Comparison of ENCODE assay signal across 9 mouse cellular contexts in the genomic region with DNA sequence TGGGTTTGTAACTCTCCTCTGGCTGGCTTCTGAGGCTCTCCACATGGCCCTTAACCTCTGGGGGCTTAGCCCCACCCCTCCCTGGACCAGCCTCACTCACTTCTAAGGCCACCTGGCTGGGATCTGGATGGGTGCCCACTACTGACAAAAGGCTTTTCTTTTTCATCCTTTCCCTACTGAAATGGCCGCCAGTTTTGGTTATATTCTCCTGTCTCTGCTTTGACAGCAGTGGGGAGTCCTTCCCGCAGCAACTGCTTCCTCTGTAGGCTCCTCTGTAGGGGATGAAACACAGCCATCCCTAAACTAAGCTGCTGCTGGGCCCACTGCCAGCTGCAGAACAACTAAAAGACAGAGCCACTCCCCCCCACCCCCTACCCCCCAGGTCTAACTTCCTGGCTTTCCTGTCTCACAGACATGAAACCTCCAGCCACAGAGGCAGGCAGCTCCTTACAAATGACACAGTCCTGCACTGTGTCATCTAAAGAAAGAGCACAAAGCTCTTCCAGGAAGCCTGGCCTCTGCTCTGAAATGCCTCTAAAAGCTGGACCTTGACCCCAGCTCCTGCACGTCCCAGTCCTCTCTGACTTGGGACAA. TPM values are rescaled to one million over a fixed set of nuclear protein-coding genes. Genes with fewer than 3 reads are reported as not detected.
A peak's percentile ranks its signal among the peaks of the same experiment; 100 is the strongest.
DNase-seq lines count a peak whose midpoint lies in the region; ATAC-seq lines count a peak whose summit lies in the region.
"Had no signal": no experiment of that assay in that cellular context is flagged by ENCODE, and none has a peak within 500 bp of the region (broad histone marks: within the 10 kb centered on the region; RNA-seq: fewer than 3 reads in every experiment).

No protein-coding gene starts in this region.

- DNase-seq in heart, postnatal 4 days, result peak; percentile 15
- DNase-seq in heart, adult 11 months, result no peak
- DNase-seq in MN1 (ENCODE audit: low spot score), result peak; percentile 55
- DNase-seq in midbrain, embryonic 10.5 days (ENCODE audit: low spot score), result no peak
- no peak for DNase-seq in spleen, postnatal 4 days (ENCODE audit: low spot score in 2 of 2)
- no peak for DNase-seq in adrenal gland, adult 2 months

- no peaks in the 10 kb centered on the region for H3K9me3 ChIP-seq in forebrain, embryonic 16.5 days (ENCODE audit: control insufficient read depth, low read length)
- H3K9me3 ChIP-seq in midbrain, embryonic 10.5 days (replicated peaks), result no peaks in the 10 kb centered on the region
- H3K9me3 ChIP-seq: neural tube, embryonic 12.5 days had no signal

- H3K4me3 ChIP-seq in forebrain, embryonic 16.5 days (replicated peaks; ENCODE audit: low read length), result no peak overlapping the region
- no peak overlapping the region for H3K4me3 ChIP-seq in midbrain, embryonic 10.5 days
- H3K4me3 ChIP-seq: neural tube, embryonic 12.5 days had no signal

- H3K4me2 ChIP-seq in forebrain, embryonic 16.5 days (ENCODE audit: low read length), result no peak overlapping the region
- H3K4me2 ChIP-seq: neural tube, embryonic 12.5 days had no signal

- H3K27me3 ChIP-seq in forebrain, embryonic 16.5 days (replicated peaks; ENCODE audit: control insufficient read depth, insufficient read depth, low read length), result no peaks in the 10 kb centered on the region
- peaks cover 14% of the 10 kb centered on the region for H3K27me3 ChIP-seq in midbrain, embryonic 10.5 days (ENCODE audit: low read depth, poor library complexity, severe bottlenecking)

- 20% methylated on average over 3 of the region's 3 CpGs for WGBS in forebrain, embryonic 16.5 days
- WGBS in midbrain, embryonic 10.5 days, result 29% methylated on average over 3 of the region's 3 CpGs

- no peak overlapping the region; the same call in 1 of the 2 replicates for H3K27ac ChIP-seq in forebrain, embryonic 16.5 days (ENCODE audit: low read length)
- H3K27ac ChIP-seq in midbrain, embryonic 10.5 days (replicated peaks), result peak overlapping the region; percentile 14; the same call in 1 of the 2 replicates
- H3K27ac ChIP-seq: neural tube, embryonic 12.5 days had no signal

- no peak overlapping the region for H3K9ac ChIP-seq in forebrain, embryonic 16.5 days (replicated peaks; ENCODE audit: low read depth, low read length)
- H3K9ac ChIP-seq: neural tube, embryonic 12.5 days had no signal

- peaks cover 15% of the 10 kb centered on the region for H3K4me1 ChIP-seq in forebrain, embryonic 16.5 days (replicated peaks; ENCODE audit: control insufficient read depth, insufficient read depth, low read length)
- peaks cover 26% of the 10 kb centered on the region for H3K4me1 ChIP-seq in midbrain, embryonic 10.5 days

- ATAC-seq in forebrain, embryonic 16.5 days, result 0 out of 2 replicates have a peak, but pooled peaks have one; percentile 29
- no peak for ATAC-seq in erythroblast, adult 5-6 weeks (replicated peaks; ENCODE audit: low FRiP score, poor library complexity, severe bottlenecking)

- H3K36me3 ChIP-seq in forebrain, embryonic 16.5 days (ENCODE audit: control insufficient read depth, insufficient read depth), result no peaks in the 10 kb centered on the region
- no peaks in the 10 kb centered on the region for H3K36me3 ChIP-seq in midbrain, embryonic 10.5 days
- H3K36me3 ChIP-seq: neural tube, embryonic 12.5 days had no signal

RNA-seq across cellular contexts. Expression of gene Pak6, which starts 6.3 kb away (rescaled TPM):
- 10 to 100 TPM; 14.0 to 14.2 TPM for total RNA-seq in heart, postnatal 4 days (2021)
- 26.0 and 36.4 TPM in 2 replicates for polyA plus RNA-seq in forebrain, embryonic 16.5 days (2015; fragmentation: Nextera tagmentation; extraction: Ambion mirVana)
- 0.26 and 0.99 TPM in 2 replicates for polyA plus RNA-seq in midbrain, embryonic 10.5 days (2016; fragmentation: Nextera tagmentation; extraction: Ambion mirVana)
- total RNA-seq in erythroblast, adult 5-6 weeks (2015; ENCODE audit: low replicate concordance), result not detected in 2 replicates
- total RNA-seq in erythroblast, adult 5-6 weeks (2017; ENCODE audit: low replicate concordance), result 0.77 TPM in 1 of 2 replicates, not detected in the other
- 10 to 100 TPM; 12.0 to 22.5 TPM for total RNA-seq in adrenal gland, adult 2 months (2021)
- polyA plus RNA-seq in adrenal gland, adult 2 months (2012; rRNA removed), result 35.3 and 38.7 TPM in 2 replicates

RNA-seq across cellular contexts. Expression of gene Ankrd63, which starts 47.0 kb away (rescaled TPM):
- 1 to 10 TPM; 1.3 to 1.4 TPM for total RNA-seq in heart, postnatal 4 days (2021)
- polyA plus RNA-seq in forebrain, embryonic 16.5 days (2015; fragmentation: Nextera tagmentation; extraction: Ambion mirVana), result 0.43 and 0.46 TPM in 2 replicates
- not detected in 2 replicates for polyA plus RNA-seq in midbrain, embryonic 10.5 days (2016; fragmentation: Nextera tagmentation; extraction: Ambion mirVana)
- total RNA-seq in erythroblast, adult 5-6 weeks (2015; ENCODE audit: low replicate concordance), result 0.19 TPM in 1 of 2 replicates, not detected in the other
- total RNA-seq in erythroblast, adult 5-6 weeks (2017; ENCODE audit: low replicate concordance), result 0.14 TPM in 1 of 2 replicates, not detected in the other
- total RNA-seq in adrenal gland, adult 2 months (2021), result under 1 TPM; 0.14 to 0.35 TPM
- polyA plus RNA-seq in adrenal gland, adult 2 months (2012; rRNA removed), result 0.26 and 0.29 TPM in 2 replicates
- polyA plus RNA-seq: neural tube, embryonic 12.5 days had no signal

RNA-seq across cellular contexts. Expression of gene Bub1b, which starts 58.8 kb away (rescaled TPM):
- 10 to 100 TPM; 39.5 to 50.3 TPM for total RNA-seq in heart, postnatal 4 days (2021)
- 36.4 and 45.0 TPM in 2 replicates for polyA plus RNA-seq in forebrain, embryonic 16.5 days (2015; fragmentation: Nextera tagmentation; extraction: Ambion mirVana)
- 146 and 150 TPM in 2 replicates for polyA plus RNA-seq in midbrain, embryonic 10.5 days (2016; fragmentation: Nextera tagmentation; extraction: Ambion mirVana)
- 21.7 and 41.2 TPM in 2 replicates for total RNA-seq in erythroblast, adult 5-6 weeks (2015; ENCODE audit: low replicate concordance)
- 36.4 and 48.5 TPM in 2 replicates for total RNA-seq in erythroblast, adult 5-6 weeks (2017; ENCODE audit: low replicate concordance)
- 1 to 10 TPM; 2.8 to 4.6 TPM for total RNA-seq in adrenal gland, adult 2 months (2021)
- 1.0 and 1.1 TPM in 2 replicates for polyA plus RNA-seq in adrenal gland, adult 2 months (2012; rRNA removed)

Comparison
In these comparisons a context has a peak if more than half of its experiments do, and no peak if none do; other contexts are left out.
1. DNase-seq: peak in heart, postnatal 4 days (single experiment) and MN1 (single experiment); none in heart, adult 11 months (single experiment), midbrain, embryonic 10.5 days (single experiment), spleen, postnatal 4 days (0 of 2) and adrenal gland, adult 2 months (single experiment).
2. RNA of gene Pak6, which starts 6.3 kb away (total RNA-seq): 12.0 to 22.5 TPM in adrenal gland, adult 2 months and 14.0 to 14.2 TPM in heart, postnatal 4 days; 0.77 TPM in erythroblast, adult 5-6 weeks; every median in the first group is over 4 times any median in the second.
3. RNA of gene Bub1b, which starts 58.8 kb away (total RNA-seq): 39.5 to 50.3 TPM in heart, postnatal 4 days and 21.7 to 48.5 TPM in erythroblast, adult 5-6 weeks; 2.8 to 4.6 TPM in adrenal gland, adult 2 months; every median in the first group is over 4 times any median in the second.